Mouse (Mus musculus) A20 (cell line): ENCODE results near the gene Cct3.
"Not testable (repeated sequence)": the region's sequence is repeated elsewhere in the genome, so short reads cannot be mapped to it uniquely, and the experiment has no call there.

Source experiments
- DNase-seq: peaks from one replicate; pipeline ENCODE4 v3.0.0-alpha.2; 2011; ENCODE audit warnings: low read depth, low spot score

Cct3 gene

GRCm38 (mm10) chr3:88296561-88297318 lies at the start of gene Cct3, which contains the start of gene Tsacc:
Gene Cct3, plus strand, starts transcription at chr3:88297116.
Gene Tsacc, minus strand, starts transcription at chr3:88296999.
- peak; percentile 99 for DNase-seq

- no peak for DNase-seq
Measured at GRCm38 (mm10) chr3:88247666-88248065, 49.2 kb upstream of the Cct3 start.

DNA sequence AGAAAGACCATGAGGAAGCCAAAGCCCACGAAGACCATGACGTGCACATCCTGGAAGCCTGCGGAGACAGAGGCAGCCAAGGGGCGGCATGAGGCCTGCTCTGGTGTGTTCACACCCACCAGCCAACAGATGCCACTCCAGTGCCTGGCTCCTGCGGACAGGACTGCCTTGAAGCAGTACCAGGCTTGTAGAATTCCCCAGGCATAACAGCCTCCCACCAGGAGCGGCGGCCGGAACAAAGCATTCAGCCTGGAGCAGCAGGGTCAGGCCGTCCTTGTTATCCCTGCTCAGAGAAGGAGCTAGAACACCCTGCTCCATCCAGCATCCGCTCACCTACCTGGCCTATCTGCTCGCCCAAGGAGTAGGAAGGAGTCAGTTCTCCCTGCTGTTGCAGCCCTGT lies 48.5 kb upstream of the Cct3 start:
- no peak for DNase-seq

- no peak for DNase-seq
Measured at GRCm38 (mm10) chr3:88252739-88253138, 44.2 kb upstream of the Cct3 start.

GRCm38 (mm10) chr3:88254268-88254926 lies 42.5 kb upstream of the Cct3 start, which contains the start of gene Rhbg:
Gene Rhbg, minus strand, starts transcription at chr3:88254709.
- DNase-seq = no peak

- DNase-seq = no peak
Measured at GRCm38 (mm10) chr3:88255950-88256349, 41.0 kb upstream of the Cct3 start.

GRCm38 (mm10) chr3:88256382-88256781 lies 40.5 kb upstream of the Cct3 start:
- DNase-seq = no peak

- DNase-seq = no peak
Measured at GRCm38 (mm10) chr3:88262346-88262745, 34.6 kb upstream of the Cct3 start.

- not testable (repeated sequence) for DNase-seq
Measured at GRCm38 (mm10) chr3:88268014-88268413, 28.9 kb upstream of the Cct3 start.

GRCm38 (mm10) chr3:88268991-88269390 lies 27.9 kb upstream of the Cct3 start:
- no peak for DNase-seq

GRCm38 (mm10) chr3:88271298-88271697 lies 25.6 kb upstream of the Cct3 start:
- not testable (repeated sequence) for DNase-seq

GRCm38 (mm10) chr3:88271859-88272258 lies 25.1 kb upstream of the Cct3 start:
- DNase-seq = no peak

GRCm38 (mm10) chr3:88274002-88274401 lies 22.9 kb upstream of the Cct3 start:
- DNase-seq = no peak

- DNase-seq = no peak
Measured at GRCm38 (mm10) chr3:88276121-88276520, 20.8 kb upstream of the Cct3 start.

- DNase-seq = no peak
Measured at GRCm38 (mm10) chr3:88276529-88277143, 20.3 kb upstream of the Cct3 start.

DNA sequence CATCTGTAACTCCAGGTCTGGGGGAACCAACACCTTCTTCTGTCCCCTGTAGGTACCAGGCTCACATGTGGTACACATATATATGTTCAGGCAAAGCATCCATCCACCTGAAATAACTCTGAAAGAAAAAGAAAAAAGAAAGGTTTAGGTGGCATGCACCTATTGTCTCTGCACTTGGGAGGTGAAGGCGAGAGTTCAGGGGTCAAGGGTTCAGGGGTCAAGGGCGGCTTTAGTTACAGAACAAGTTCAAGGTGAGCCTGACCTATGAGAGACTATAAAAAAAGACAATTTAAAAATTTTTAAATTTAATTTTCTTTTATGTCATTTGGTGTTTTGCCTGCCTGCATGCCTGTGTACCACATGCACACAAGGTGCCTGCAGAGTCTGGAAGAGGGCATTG lies 16.9 kb upstream of the Cct3 start:
- no peak for DNase-seq

DNA sequence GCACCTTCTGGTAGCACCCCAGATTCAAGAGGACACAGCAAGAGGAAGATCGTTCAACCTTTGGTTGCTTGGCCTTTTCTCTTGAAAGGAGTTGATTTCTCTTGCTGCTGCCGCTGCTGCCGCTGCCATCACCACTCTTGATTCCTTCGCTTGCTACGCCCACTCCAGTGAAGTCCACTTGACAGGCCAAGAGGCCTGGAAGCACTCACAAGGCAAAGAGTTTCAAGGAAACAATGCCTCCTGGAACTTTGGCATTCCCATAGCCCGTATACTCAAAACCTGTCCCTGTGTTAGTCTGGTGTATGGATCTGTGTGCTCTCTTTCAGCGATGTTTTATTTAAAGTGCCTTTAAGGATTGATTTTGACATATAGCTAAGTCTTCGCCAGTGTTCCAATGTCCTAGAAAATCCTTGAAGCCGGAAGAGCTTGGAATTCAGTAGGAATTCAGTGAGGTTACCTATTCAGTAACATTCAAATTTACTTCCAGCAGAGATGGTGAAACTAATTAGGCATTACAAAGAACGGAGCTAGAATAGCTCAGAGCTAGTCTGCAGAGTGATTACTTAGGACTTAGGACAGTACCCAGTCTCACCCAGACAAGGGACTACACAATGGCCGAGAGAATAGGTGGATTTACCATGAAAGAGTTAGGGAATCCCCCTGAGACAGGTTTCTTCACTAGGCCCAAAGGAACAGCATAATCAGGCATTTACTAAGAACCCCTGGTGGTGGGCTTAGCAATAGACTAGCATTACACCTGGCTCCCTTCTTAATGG lies 15.6 kb upstream of the Cct3 start:
- DNase-seq = not testable (repeated sequence)

GRCm38 (mm10) chr3:88284815-88285564 lies 11.9 kb upstream of the Cct3 start:
- DNase-seq = not testable (repeated sequence)

GRCm38 (mm10) chr3:88285565-88285895 lies 11.4 kb upstream of the Cct3 start:
- not testable (repeated sequence) for DNase-seq

DNA sequence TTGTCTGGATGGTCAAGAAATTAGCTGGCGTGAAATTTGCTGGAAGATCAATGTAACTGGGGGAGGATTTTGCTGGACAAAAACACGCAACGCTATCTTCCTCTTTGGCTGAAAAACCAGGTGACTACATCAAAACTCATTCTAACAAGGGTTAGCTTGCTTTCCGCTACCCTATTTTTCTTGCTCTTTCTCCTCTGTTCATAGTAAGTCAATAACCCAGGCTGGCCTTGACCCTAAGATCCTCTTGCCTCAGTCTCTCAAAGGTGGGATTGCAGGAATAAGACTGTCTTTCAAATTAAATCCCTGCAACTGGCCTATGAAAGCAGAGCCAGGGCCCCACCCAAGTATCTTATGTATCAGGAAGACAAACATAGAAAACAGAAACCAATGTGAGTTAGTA lies 9.8 kb upstream of the Cct3 start, which contains the start of gene Gm38392:
TSS of gene Gm38392 (minus strand) at position 101 of the 400 bp plus-strand sequence.
- DNase-seq = no peak

- not testable (repeated sequence) for DNase-seq
Measured at GRCm38 (mm10) chr3:88288133-88288713, 8.7 kb upstream of the Cct3 start.
